Mouse (Mus musculus) lung, postnatal 0 days (tissue): ENCODE measurements at regions not wholly inside any gene's neighbourhood (a gene's known extent, or its start where the extent isn't known, plus 50 kb on each side); places are given as distances from the start of the nearest gene placed in this dataset.

Experiments used
- ATAC-seq: fragments of 200-750 bp; cut with Nextera tagmentation; 2 replicates; pipeline ENCODE4 v1.8.0; 2017; ENCODE audit warnings: moderate library complexity
- DNase-seq: peaks from one replicate; pipeline ENCODE4 v3.0.0-alpha.2; 2016; ENCODE audit warnings: low spot score
- H3K27ac ChIP-seq: fragments of 300-500 bp; sonication (generic); 2 replicates; pipeline ENCODE4 v1.5.1; 2014; ENCODE audit warnings: antibody characterized with exemption, mild to moderate bottlenecking, low read length, mixed read lengths
- H3K27me3 ChIP-seq: fragments of 300-500 bp; sonication (generic); replicated peaks from 2 replicates; pipeline ENCODE4 v1.6.1; 2014; ENCODE audit warnings: low read length, mixed read lengths; ENCODE audit not compliant: insufficient read depth
- H3K36me3 ChIP-seq: fragments of 300-500 bp; sonication (generic); 2 replicates; pipeline ENCODE4 v1.6.1; 2014; ENCODE audit warnings: low read length, mixed read lengths; ENCODE audit not compliant: insufficient read depth
- H3K4me1 ChIP-seq: fragments of 300-500 bp; sonication (generic); 2 replicates; pipeline ENCODE4 v1.6.1; 2014; ENCODE audit warnings: antibody characterized with exemption, low read depth, low read length, mixed read lengths; ENCODE audit not compliant: insufficient read depth
- H3K4me2 ChIP-seq: fragments of 300-500 bp; sonication (generic); replicated peaks from 2 replicates; pipeline ENCODE4 v1.6.1; 2014; ENCODE audit warnings: low read depth, mild to moderate bottlenecking, low read length, moderate library complexity, mixed read lengths
- H3K4me3 ChIP-seq: fragments of 300-500 bp; sonication (generic); 2 replicates; pipeline ENCODE4 v1.5.1; 2014; ENCODE audit warnings: low read depth, low read length
- H3K9ac ChIP-seq: fragments of 300-500 bp; sonication (generic); replicated peaks from 2 replicates; pipeline ENCODE4 v1.6.1; 2014; ENCODE audit warnings: low read depth, mild to moderate bottlenecking
- H3K9me3 ChIP-seq: fragments of 300-500 bp; sonication (generic); 2 replicates; pipeline ENCODE4 v1.6.1; 2016; ENCODE audit warnings: low read length, mixed read lengths
- CTCF ChIP-seq: IDR thresholded peaks from 2 replicates; pipeline ENCODE4 v1.5.1; 2016; ENCODE audit warnings: antibody characterized with exemption, mild to moderate bottlenecking
- EP300 ChIP-seq: IDR thresholded peaks from 2 replicates; pipeline ENCODE4 v1.6.1; 2016; ENCODE audit warnings: antibody characterized with exemption, mild to moderate bottlenecking, control low read depth
- WGBS: fragments of 180-500 bp; shearing (Covaris S2); extraction: QIAGEN DNeasy Blood & Tissue Kit; methylation state at CpG from one replicate; pipeline ENCODE4 v1.1.7; 2014; 5-methylcytosine and 5-hydroxymethylcytosine counted together

- no peaks in the 10 kb centered on the region for H3K27me3 ChIP-seq
- H3K27ac ChIP-seq: no peak overlapping the region
- no peak overlapping the region for H3K9ac ChIP-seq
- H3K36me3 ChIP-seq: no peaks in the 10 kb centered on the region
- DNase-seq (no peak), ATAC-seq (no peak)
- H3K4me2 ChIP-seq: no peak overlapping the region
- no peaks in the 10 kb centered on the region for H3K4me1 ChIP-seq
- no peak overlapping the region for H3K4me3 ChIP-seq
- WGBS: 87% methylated on average over 7 of the region's 7 CpGs
- H3K9me3 ChIP-seq: no peaks in the 10 kb centered on the region
- TF ChIP-seq CTCF (no peak), EP300 (no peak)
These were observed 86.5 kb upstream of the Tmtc2 start for GRCm38 (mm10) chr10:105660761-105661160.

- H3K27ac ChIP-seq: no peak overlapping the region
- no peak overlapping the region for H3K9ac ChIP-seq
- no peak for ATAC-seq
- no peak overlapping the region for H3K4me3 ChIP-seq
- H3K36me3 ChIP-seq: no peaks in the 10 kb centered on the region
- no peak overlapping the region for H3K4me2 ChIP-seq
- no peak for TF ChIP-seq CTCF
- TF ChIP-seq EP300: no peak
- no peak for DNase-seq
- no peaks in the 10 kb centered on the region for H3K27me3 ChIP-seq
- H3K4me1 ChIP-seq: no peaks in the 10 kb centered on the region
- 52% methylated on average over 2 of the region's 2 CpGs for WGBS
- no peaks in the 10 kb centered on the region for H3K9me3 ChIP-seq
These were observed 82.5 kb upstream of the Tmtc2 start for GRCm38 (mm10) chr10:105656788-105657187.

- Histone ChIP-seq H3K4me1 (no peaks in the 10 kb centered on the region), H3K4me3 (no peak overlapping the region), H3K4me2 (no peak overlapping the region), H3K9ac (no peak overlapping the region), H3K9me3 (no peaks in the 10 kb centered on the region), H3K36me3 (no peaks in the 10 kb centered on the region), H3K27me3 (no peaks in the 10 kb centered on the region), H3K27ac (no peak overlapping the region)
- DNase-seq: no peak
- WGBS: 75% methylated on average over 2 of the region's 2 CpGs
- TF ChIP-seq CTCF (no peak), EP300 (no peak)
- ATAC-seq: no peak
These were observed 78.2 kb upstream of the Tmtc2 start for GRCm38 (mm10) chr10:105652475-105652874.

- ATAC-seq (no peak), DNase-seq (no peak)
- WGBS: 82% methylated on average over 9 of the region's 9 CpGs
- Histone ChIP-seq H3K36me3 (no peaks in the 10 kb centered on the region), H3K4me3 (no peak overlapping the region), H3K4me2 (no peak overlapping the region), H3K4me1 (no peaks in the 10 kb centered on the region), H3K27ac (no peak overlapping the region), H3K27me3 (no peaks in the 10 kb centered on the region), H3K9ac (no peak overlapping the region), H3K9me3 (no peaks in the 10 kb centered on the region)
- TF ChIP-seq EP300: no peak
- TF ChIP-seq CTCF: no peak
These were observed 64.8 kb upstream of the Tmtc2 start for GRCm38 (mm10) chr10:105639011-105639451.

GRCm38 (mm10) chr10:105638500-105638899 lies 64.2 kb upstream of the Tmtc2 start:
- Histone ChIP-seq H3K4me1 (no peaks in the 10 kb centered on the region), H3K36me3 (no peaks in the 10 kb centered on the region), H3K4me2 (no peak overlapping the region), H3K27me3 (no peaks in the 10 kb centered on the region), H3K9ac (no peak overlapping the region), H3K27ac (no peak overlapping the region), H3K9me3 (no peaks in the 10 kb centered on the region), H3K4me3 (no peak overlapping the region)
- DNase-seq (no peak), ATAC-seq (no peak)
- WGBS: 75% methylated on average over 10 of the region's 10 CpGs
- TF ChIP-seq CTCF (no peak), EP300 (no peak)

GRCm38 (mm10) chr10:105626842-105627241 lies 52.6 kb upstream of the Tmtc2 start:
- no peaks in the 10 kb centered on the region for H3K4me1 ChIP-seq
- no peak for TF ChIP-seq EP300
- TF ChIP-seq CTCF: no peak
- no peaks in the 10 kb centered on the region for H3K27me3 ChIP-seq
- no peak overlapping the region for H3K27ac ChIP-seq
- no peak overlapping the region for H3K4me2 ChIP-seq
- no peaks in the 10 kb centered on the region for H3K36me3 ChIP-seq
- ATAC-seq (no peak), DNase-seq (no peak)
- H3K9me3 ChIP-seq: no peaks in the 10 kb centered on the region
- no peak overlapping the region for H3K4me3 ChIP-seq
- 72% methylated on average over 3 of the region's 3 CpGs for WGBS
- no peak overlapping the region for H3K9ac ChIP-seq

- no peak for DNase-seq
- Histone ChIP-seq H3K27ac (no peak overlapping the region), H3K27me3 (no peaks in the 10 kb centered on the region), H3K4me3 (no peak overlapping the region), H3K4me2 (no peak overlapping the region), H3K4me1 (no peaks in the 10 kb centered on the region), H3K9me3 (no peaks in the 10 kb centered on the region), H3K36me3 (no peaks in the 10 kb centered on the region), H3K9ac (no peak overlapping the region)
- TF ChIP-seq CTCF: no peak
- TF ChIP-seq EP300: no peak
- 86% methylated on average over 8 of the region's 8 CpGs for WGBS
- ATAC-seq: no peak
These were observed 51.2 kb upstream of the Tmtc2 start for GRCm38 (mm10) chr10:105625324-105625950.
